Mouse (Mus musculus) forebrain, embryonic 10.5 days (tissue): ENCODE measurements around the gene Dbp. TPM values are rescaled to one million over a fixed set of nuclear protein-coding genes. Genes with fewer than 3 reads are reported as not detected.
A peak's percentile ranks its signal among the peaks of the same experiment; 100 is the strongest.

ENCODE experiments used
- DNase-seq: peaks from one replicate; pipeline ENCODE4 v3.0.0-alpha.2; 2017; ENCODE audit warnings: low spot score; ENCODE audit errors: extremely low spot score
- H3K27ac ChIP-seq: fragments of 300-500 bp; sonication (generic); 2 replicates; pipeline ENCODE4 v1.5.1; 2016; ENCODE audit warnings: mild to moderate bottlenecking
- H3K27me3 ChIP-seq: fragments of 300-500 bp; sonication (generic); 2 replicates; pipeline ENCODE4 v1.6.1; 2016; ENCODE audit warnings: mild to moderate bottlenecking; ENCODE audit not compliant: poor library complexity, severe bottlenecking
- H3K36me3 ChIP-seq: fragments of 300-500 bp; sonication (generic); replicated peaks from 2 replicates; pipeline ENCODE4 v1.6.1; 2016; ENCODE audit warnings: mild to moderate bottlenecking, moderate library complexity
- H3K4me1 ChIP-seq: fragments of 300-500 bp; sonication (generic); 2 replicates; pipeline ENCODE4 v1.6.1; 2016
- H3K4me3 ChIP-seq: fragments of 300-500 bp; sonication (generic); 2 replicates; pipeline ENCODE4 v1.5.1; 2016; ENCODE audit warnings: mild to moderate bottlenecking, moderate library complexity
- H3K9me3 ChIP-seq: fragments of 300-500 bp; sonication (generic); 2 replicates; pipeline ENCODE4 v1.6.1; 2016; ENCODE audit warnings: mild to moderate bottlenecking, moderate library complexity
- WGBS: fragments of 180-500 bp; shearing (Covaris S2); methylation state at CpG from one replicate; pipeline ENCODE4 v1.1.7; 2016; 5-methylcytosine and 5-hydroxymethylcytosine counted together
- polyA plus RNA-seq: library from polyadenylated mRNA; unstranded; fragments of >200 nt; fragmentation: Nextera tagmentation; extraction: Ambion mirVana; gene quantifications from 2 replicates; pipeline ENCODE4 v1.2.1, GENCODE M21; 2016

Dbp gene
- polyA plus RNA-seq, 1 experiment from 2014 or later, result 2.6 TPM

DNA sequence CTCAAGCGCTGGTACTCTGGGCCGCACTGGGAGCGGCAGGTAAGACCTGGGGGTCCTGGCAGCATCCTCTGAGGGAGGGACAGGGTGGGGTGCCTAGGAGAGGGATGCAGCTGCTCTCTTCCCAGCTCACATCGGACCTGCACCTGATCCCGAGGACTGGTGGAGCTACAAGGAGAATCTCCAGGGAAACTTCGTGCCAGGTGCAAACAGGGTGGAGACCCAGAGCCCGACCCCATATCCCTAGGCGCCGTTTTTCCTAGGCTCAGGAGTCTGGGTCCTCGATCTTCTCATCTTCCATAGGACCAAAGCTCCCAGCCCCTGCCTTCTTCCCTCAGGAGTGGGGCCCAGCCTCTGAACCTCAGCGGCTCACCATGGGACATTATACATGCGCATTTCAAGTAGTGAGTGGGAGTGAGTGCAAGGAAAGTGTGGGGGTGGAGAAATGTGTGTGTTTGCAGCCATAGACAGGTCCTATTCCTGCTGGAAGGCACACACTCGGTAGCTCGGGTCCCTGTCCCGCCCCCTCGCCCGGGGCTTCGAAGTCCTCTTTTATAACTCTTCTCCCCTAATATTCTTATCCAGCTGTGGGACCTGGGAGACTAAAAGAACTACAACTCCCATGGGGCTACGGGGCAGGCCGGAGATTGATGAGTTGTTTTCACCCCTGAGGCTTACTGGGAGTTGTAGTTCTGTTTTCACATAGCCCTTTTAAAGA lies 4.4 kb upstream of the Dbp start:
- DNase-seq, result peak; percentile 68
- peak overlapping the region; percentile 65; the same call in 1 of the 2 replicates for H3K27ac ChIP-seq
- WGBS, result under 1% methylated on average over 19 of the region's 20 CpGs
- H3K4me3 ChIP-seq, result peak overlapping the region; percentile 58
- H3K9me3 ChIP-seq, result no peaks in the 10 kb centered on the region
- no peaks in the 10 kb centered on the region for H3K36me3 ChIP-seq
- H3K4me1 ChIP-seq, result peaks cover 50% of the 10 kb centered on the region
- H3K27me3 ChIP-seq, result peaks cover 36% of the 10 kb centered on the region

DNA sequence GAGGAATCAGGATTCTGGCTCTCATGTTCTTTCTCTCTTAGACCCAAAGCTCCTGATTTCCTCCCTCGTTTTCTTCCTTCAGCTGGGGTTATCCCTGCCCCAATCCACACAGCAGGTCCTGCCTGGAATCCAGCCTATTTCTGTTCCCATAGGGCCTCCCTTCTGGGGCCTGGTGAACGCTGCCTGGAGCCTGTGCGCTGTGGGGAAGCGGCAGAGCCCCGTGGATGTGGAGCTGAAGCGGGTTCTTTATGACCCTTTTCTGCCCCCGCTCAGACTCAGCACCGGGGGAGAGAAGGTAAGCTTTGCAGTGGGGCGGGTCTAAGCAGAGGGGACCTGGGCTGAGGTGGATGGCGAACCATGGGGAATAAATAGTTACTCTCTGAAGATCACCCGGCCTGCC lies 3.8 kb upstream of the Dbp start:
- H3K9me3 ChIP-seq, result no peaks in the 10 kb centered on the region
- H3K27me3 ChIP-seq, result peaks cover 36% of the 10 kb centered on the region
- H3K4me3 ChIP-seq, result peak overlapping the region; percentile 58
- peak overlapping the region; percentile 36; the same call in 1 of the 2 replicates for H3K27ac ChIP-seq
- WGBS, result 27% methylated on average over 11 of the region's 11 CpGs
- H3K4me1 ChIP-seq, result peaks cover 55% of the 10 kb centered on the region
- DNase-seq, result no peak
- no peaks in the 10 kb centered on the region for H3K36me3 ChIP-seq

DNA sequence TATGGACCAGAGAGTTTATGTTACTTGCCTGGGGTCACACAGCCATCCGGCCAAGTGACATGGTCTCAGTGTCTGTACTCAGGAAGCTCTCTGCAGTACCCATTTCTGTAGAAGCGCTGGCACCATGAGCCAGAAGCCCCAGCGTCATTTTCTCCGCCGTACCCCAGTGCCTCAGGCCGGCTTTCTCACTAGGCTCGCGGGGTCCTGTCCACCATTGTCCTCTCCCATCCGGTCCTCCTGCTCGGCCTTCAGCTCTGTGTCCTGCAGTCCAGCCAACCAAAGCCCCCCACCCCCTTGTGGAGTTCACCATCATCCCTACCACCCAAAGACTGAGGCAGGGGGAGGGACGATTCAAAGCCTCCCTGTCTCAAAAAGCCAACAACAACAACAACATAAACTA lies 3.3 kb upstream of the Dbp start:
- H3K36me3 ChIP-seq, result no peaks in the 10 kb centered on the region
- no peak overlapping the region for H3K27ac ChIP-seq
- DNase-seq, result no peak
- peaks cover 60% of the 10 kb centered on the region for H3K4me1 ChIP-seq
- H3K4me3 ChIP-seq, result 0 out of 2 replicates have a peak overlapping the region, but pooled peaks have one; percentile 58
- H3K9me3 ChIP-seq, result no peaks in the 10 kb centered on the region
- H3K27me3 ChIP-seq, result peaks cover 36% of the 10 kb centered on the region
- 81% methylated on average over 11 of the region's 11 CpGs for WGBS

DNA sequence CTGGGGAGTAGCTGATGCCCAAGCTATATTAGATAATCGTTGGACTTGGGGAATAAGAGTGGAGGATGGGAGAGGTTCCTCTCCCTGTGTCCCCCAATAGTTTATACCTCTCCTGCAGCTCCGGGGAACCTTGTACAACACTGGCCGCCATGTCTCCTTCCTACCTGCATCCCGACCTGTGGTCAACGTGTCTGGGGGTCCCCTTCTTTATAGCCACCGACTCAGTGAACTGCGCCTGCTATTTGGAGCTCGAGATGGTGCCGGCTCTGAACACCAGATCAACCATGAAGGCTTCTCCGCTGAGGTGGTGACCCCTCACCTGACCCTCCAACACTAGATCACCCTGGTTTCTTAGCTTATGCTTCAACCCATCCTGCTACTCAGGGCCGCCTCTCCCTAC lies 2.6 kb upstream of the Dbp start:
- no peak overlapping the region for H3K4me3 ChIP-seq
- no peaks in the 10 kb centered on the region for H3K9me3 ChIP-seq
- H3K27me3 ChIP-seq, result peaks cover 36% of the 10 kb centered on the region
- H3K4me1 ChIP-seq, result peaks cover 67% of the 10 kb centered on the region
- no peak overlapping the region for H3K27ac ChIP-seq
- DNase-seq, result no peak
- no peaks in the 10 kb centered on the region for H3K36me3 ChIP-seq
- 93% methylated on average over 11 of the region's 11 CpGs for WGBS

DNA sequence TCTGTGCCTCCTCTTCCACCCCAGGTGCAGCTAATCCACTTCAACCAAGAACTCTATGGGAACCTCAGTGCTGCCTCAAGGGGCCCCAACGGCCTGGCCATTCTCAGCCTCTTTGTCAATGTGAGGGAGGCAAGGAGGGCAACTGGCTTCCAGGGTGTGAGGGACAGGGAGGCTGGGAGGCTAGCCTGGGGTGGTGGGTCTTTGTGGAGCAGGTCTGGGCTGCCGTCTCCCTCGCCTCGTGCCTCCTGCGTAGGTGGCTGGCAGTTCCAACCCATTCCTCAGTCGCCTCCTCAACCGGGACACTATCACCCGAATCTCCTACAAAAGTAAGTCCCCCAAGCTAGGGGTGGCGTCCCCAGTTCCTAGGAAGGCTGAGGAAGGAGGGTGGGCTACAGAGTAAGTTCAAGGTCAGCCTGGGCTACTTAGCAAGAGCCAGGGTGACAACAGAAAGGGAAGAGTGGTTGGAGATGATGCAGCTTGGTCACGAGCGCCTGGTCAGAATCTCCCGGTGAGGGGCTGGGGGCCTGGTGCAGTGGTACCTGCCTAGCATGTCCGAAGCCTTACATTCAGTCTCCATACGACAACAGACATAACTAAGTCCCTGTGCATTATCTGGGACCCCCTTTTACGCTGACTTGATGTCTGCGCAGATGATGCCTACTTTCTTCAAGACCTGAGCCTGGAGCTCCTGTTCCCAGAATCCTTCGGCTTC lies 1.9 kb upstream of the Dbp start:
- no peaks in the 10 kb centered on the region for H3K9me3 ChIP-seq
- peak overlapping the region; percentile 82; the same call in 1 of the 2 replicates for H3K4me3 ChIP-seq
- no peaks in the 10 kb centered on the region for H3K36me3 ChIP-seq
- 93% methylated on average over 17 of the region's 17 CpGs for WGBS
- peaks cover 74% of the 10 kb centered on the region for H3K4me1 ChIP-seq
- DNase-seq, result no peak
- peaks cover 34% of the 10 kb centered on the region for H3K27me3 ChIP-seq
- peak overlapping the region; percentile 90; the same call in 1 of the 2 replicates for H3K27ac ChIP-seq

DNA sequence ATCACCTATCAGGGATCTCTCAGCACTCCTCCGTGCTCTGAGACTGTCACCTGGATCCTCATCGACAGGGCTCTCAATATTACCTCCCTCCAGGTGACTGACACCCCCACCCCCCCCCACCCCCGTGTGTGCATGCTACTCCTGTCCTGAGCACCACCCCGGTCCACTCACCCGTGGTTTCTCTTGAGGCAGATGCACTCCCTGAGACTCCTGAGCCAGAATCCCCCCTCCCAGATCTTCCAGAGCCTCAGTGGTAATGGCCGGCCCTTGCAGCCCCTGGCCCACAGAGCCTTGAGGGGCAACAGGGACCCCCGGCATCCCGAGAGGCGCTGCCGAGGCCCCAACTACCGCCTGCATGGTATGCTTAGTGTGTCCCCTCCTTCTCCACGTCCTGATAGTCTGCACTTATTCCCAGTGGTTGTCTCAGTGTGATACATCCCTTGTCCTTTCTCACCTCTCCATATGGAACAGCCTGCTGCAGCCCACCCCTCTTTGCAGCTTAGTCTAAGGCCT lies 1.3 kb upstream of the Dbp start:
- DNase-seq, result peak; percentile 53
- Histone ChIP-seq H3K27me3 (peaks cover 27% of the 10 kb centered on the region), H3K27ac (peak overlapping the region; percentile 90), H3K4me3 (peak overlapping the region; percentile 82), H3K36me3 (no peaks in the 10 kb centered on the region), H3K4me1 (peaks cover 80% of the 10 kb centered on the region), H3K9me3 (no peaks in the 10 kb centered on the region)
- WGBS, result 50% methylated on average over 12 of the region's 12 CpGs

DNA sequence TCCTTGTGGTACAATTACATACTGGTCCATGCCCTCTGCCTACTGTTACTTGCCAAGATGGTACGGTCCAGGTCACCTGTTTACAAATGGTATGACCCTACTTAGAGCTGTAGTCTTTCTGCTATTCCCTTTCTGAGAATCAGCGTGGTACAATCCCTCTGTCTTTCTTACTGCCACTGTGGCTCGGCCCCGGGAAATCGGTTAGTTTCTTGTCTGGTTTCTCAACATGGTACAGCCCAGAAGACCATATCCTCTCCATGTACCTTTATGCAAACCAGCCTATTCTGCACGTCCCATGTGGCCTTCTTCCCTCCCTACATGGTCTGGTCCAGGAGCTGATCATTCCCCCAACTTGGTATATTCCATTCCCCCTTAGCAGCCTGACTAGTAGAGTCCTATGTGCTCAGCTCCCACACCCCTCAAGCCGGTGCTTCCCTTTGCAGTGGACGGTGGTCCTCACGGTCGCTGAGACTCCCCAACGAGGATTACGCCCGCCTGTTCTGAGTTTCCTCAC lies 785 bp upstream of the Dbp start:
- 1% methylated on average over 13 of the region's 13 CpGs for WGBS
- H3K9me3 ChIP-seq, result no peaks in the 10 kb centered on the region
- peaks cover 85% of the 10 kb centered on the region for H3K4me1 ChIP-seq
- H3K27ac ChIP-seq, result peak overlapping the region; percentile 90
- peak; percentile 74 for DNase-seq
- H3K4me3 ChIP-seq, result peak overlapping the region; percentile 82
- H3K27me3 ChIP-seq, result peaks cover 22% of the 10 kb centered on the region
- no peaks in the 10 kb centered on the region for H3K36me3 ChIP-seq

DNA sequence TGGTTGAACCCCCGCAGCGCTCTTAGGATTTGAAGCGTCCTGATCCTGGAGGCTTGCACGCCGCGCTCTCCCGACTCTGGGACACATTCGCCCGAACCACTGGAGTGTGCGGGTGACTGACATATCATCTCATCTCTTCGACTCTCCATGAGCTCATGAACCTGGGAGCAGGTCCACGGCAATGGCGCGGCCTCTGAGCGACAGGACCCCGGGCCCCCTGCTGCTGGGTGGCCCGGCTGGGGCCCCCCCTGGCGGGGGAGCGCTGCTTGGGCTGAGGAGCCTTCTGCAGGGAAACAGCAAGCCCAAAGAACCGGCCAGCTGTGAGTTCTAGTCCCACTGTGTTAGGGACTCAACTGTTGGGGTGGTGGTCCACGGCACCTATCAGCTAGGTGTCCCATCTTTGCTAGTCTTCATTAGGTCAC lies 566 bp downstream of the Dbp start:
- WGBS, result under 1% methylated on average over 21 of the region's 21 CpGs
- peaks cover 83% of the 10 kb centered on the region for H3K4me1 ChIP-seq
- DNase-seq, result no peak

DNA sequence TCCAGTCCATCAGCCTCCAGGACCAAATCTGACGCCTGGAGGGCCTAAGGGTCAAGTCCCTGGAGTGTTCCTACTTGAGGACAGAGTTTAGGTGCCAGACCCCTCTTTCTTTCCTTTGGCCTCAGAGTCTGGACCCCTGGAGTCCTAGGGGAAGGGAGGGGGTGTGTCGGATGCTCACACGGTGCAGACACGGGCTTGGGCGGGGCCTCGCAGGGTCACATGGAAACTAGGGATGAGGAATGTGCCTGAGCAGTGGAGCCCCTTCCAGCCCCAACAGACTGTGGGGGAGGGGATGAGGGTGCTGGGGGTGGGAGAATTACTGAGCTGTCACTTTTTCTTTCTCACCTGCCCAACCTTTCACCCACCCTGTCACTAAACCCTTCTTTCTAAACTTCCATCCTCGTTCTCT lies 989 bp downstream of the Dbp start:
- H3K4me3 ChIP-seq, result peak overlapping the region; percentile 82
- peak overlapping the region; percentile 90 for H3K27ac ChIP-seq
- H3K27me3 ChIP-seq, result peaks cover 4% of the 10 kb centered on the region
- WGBS, result 0% methylated on average over 7 of the region's 7 CpGs
- DNase-seq, result peak; percentile 63
- H3K9me3 ChIP-seq, result no peaks in the 10 kb centered on the region
- peaks cover 15% of the 10 kb centered on the region for H3K36me3 ChIP-seq
- H3K4me1 ChIP-seq, result peaks cover 79% of the 10 kb centered on the region

More for the DNA sequence above, 566 bp downstream of the Dbp start:
- peaks cover 9% of the 10 kb centered on the region for H3K27me3 ChIP-seq
- H3K9me3 ChIP-seq, result no peaks in the 10 kb centered on the region
- peak overlapping the region; percentile 90 for H3K27ac ChIP-seq
- peaks cover 11% of the 10 kb centered on the region for H3K36me3 ChIP-seq
- H3K4me3 ChIP-seq, result peak overlapping the region; percentile 82

DNA sequence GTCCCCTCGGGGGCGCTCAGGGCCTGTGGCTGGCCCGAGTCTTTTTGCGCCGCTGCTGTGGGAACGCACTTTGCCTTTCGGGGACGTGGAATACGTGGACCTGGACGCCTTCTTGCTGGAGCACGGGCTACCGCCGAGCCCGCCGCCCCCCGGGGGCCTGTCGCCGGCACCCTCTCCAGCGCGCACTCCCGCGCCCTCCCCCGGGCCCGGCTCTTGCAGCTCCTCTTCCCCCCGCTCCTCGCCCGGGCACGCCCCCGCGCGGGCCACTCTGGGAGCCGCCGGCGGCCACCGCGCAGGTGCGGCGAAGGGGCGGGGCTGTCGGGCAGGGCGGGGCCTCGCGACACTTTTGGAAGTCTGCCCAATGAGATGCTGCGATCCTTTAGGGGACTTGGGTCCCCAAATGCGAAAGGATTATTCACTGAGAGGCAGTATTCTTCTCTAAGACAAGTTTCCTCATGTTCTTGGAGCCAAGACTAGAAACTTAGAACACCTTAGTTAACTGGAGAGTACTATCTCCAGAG lies 1.9 kb downstream of the Dbp start:
- Histone ChIP-seq H3K4me3 (peak overlapping the region; percentile 82), H3K27ac (peak overlapping the region; percentile 90), H3K27me3 (no peaks in the 10 kb centered on the region), H3K36me3 (peaks cover 24% of the 10 kb centered on the region), H3K9me3 (no peaks in the 10 kb centered on the region), H3K4me1 (peaks cover 74% of the 10 kb centered on the region)
- peak; percentile 86 for DNase-seq
- WGBS, result 2% methylated on average over 44 of the region's 45 CpGs

DNA sequence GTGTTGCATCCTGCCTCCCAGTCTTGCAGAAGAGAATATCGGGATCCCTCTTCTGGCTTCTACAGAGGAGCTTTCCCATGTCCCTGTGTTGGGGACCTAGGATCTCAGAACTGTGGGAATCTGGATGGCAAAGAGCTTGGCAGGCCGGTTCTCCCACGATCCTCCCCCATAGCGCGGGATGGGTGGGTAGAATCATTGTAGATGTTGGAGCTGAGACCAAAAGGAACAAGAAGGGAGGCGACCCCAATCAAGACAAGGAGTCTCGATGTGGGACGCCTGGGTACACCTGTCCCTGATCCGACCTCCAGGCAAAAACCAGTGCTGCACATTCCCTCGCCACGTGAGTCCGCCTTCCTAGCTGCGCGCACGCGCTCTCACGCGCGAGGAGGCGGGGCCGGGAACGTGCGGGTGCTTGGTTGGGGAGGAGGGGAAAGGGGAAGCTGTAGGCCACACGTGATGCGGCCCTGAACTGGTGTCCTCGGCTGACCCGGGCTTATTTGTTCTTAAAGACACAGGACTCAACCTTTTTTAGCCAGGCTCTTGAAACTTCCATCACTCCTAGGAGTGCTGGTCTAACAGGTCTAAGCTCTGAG lies 2.6 kb downstream of the Dbp start:
- H3K36me3 ChIP-seq, result peaks cover 31% of the 10 kb centered on the region
- under 1% methylated on average over 27 of the region's 27 CpGs for WGBS
- H3K27ac ChIP-seq, result peak overlapping the region; percentile 90
- peak; percentile 89 for DNase-seq
- peaks cover 77% of the 10 kb centered on the region for H3K4me1 ChIP-seq
- H3K9me3 ChIP-seq, result no peaks in the 10 kb centered on the region
- peak overlapping the region; percentile 82 for H3K4me3 ChIP-seq
- H3K27me3 ChIP-seq, result no peaks in the 10 kb centered on the region

DNA sequence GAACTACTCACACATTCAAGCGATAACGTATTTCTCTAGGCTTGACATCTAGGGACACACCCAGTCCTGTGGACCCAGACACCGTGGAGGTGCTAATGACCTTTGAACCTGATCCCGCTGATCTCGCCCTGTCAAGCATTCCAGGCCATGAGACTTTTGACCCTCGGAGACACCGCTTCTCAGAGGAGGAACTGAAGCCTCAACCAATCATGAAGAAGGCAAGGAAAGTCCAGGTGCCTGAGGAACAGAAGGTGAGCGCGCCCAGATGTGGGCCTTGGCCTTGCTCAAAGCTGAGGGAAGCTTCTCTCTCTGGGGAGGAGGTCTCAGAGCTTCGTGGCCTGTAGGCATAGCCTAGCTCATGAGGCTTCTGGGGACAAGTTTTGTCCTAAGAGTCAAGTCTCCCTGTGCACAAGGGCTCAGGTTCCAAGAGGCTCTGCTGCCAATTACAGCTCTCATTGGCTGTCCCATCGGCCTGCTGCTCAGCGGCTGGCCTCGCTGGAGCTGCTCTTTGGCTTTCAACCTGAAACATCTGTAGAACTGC lies 3.4 kb downstream of the Dbp start:
- peak; percentile 40 for DNase-seq
- Histone ChIP-seq H3K9me3 (no peaks in the 10 kb centered on the region), H3K27me3 (no peaks in the 10 kb centered on the region), H3K4me3 (peak overlapping the region; percentile 82), H3K4me1 (peaks cover 72% of the 10 kb centered on the region), H3K27ac (peak overlapping the region; percentile 90), H3K36me3 (peaks cover 39% of the 10 kb centered on the region)
- 53% methylated on average over 13 of the region's 13 CpGs for WGBS
